Mouse (Mus musculus) kidney, embryonic 16.5 days (tissue): Measurements from ENCODE around the gene Aldh3a2. TPM values are rescaled to one million over a fixed set of nuclear protein-coding genes. Genes with fewer than 3 reads are reported as not detected.

Source experiments
- ATAC-seq: fragments of 200-750 bp; cut with Nextera tagmentation; 2 replicates; pipeline ENCODE4 v1.8.0; 2017; ENCODE audit warnings: moderate TSS enrichment; ENCODE audit not compliant: low FRiP score, low TSS enrichment
- H3K27ac ChIP-seq: fragments of 300-500 bp; sonication (generic); 2 replicates; pipeline ENCODE4 v1.5.1; 2014; ENCODE audit warnings: low read length
- H3K27me3 ChIP-seq: fragments of 300-500 bp; sonication (generic); 2 replicates; pipeline ENCODE4 v1.6.1; 2014; ENCODE audit warnings: low read length, control low read depth, mixed read lengths; ENCODE audit not compliant: insufficient read depth
- H3K36me3 ChIP-seq: fragments of 300-500 bp; sonication (generic); 2 replicates; pipeline ENCODE4 v1.6.1; 2014; ENCODE audit warnings: low read length, control low read depth, mixed read lengths; ENCODE audit not compliant: insufficient read depth
- H3K4me1 ChIP-seq: fragments of 300-500 bp; sonication (generic); 2 replicates; pipeline ENCODE4 v1.6.1; 2014; ENCODE audit warnings: low read length, control low read depth, mixed read lengths; ENCODE audit not compliant: insufficient read depth
- H3K4me2 ChIP-seq: fragments of 300-500 bp; sonication (generic); replicated peaks from 2 replicates; pipeline ENCODE4 v1.6.1; 2014; ENCODE audit warnings: low read depth, low read length
- H3K4me3 ChIP-seq: fragments of 300-500 bp; sonication (generic); 2 replicates; pipeline ENCODE4 v1.5.1; 2014; ENCODE audit warnings: mild to moderate bottlenecking, low read length
- H3K9ac ChIP-seq: fragments of 300-500 bp; sonication (generic); replicated peaks from 2 replicates; pipeline ENCODE4 v1.6.1; 2014; ENCODE audit warnings: low read length
- H3K9me3 ChIP-seq: fragments of 300-500 bp; sonication (generic); 2 replicates; pipeline ENCODE4 v1.6.1; 2016; ENCODE audit warnings: low read length, control low read depth
- WGBS: fragments of 180-500 bp; shearing (Covaris S2); extraction: QIAGEN DNeasy Blood & Tissue Kit; methylation state at CpG from one replicate; pipeline ENCODE4 v1.1.7; 2014; 5-methylcytosine and 5-hydroxymethylcytosine counted together
- polyA plus RNA-seq: library from polyadenylated mRNA; unstranded; fragments of >200 nt; fragmentation: Nextera tagmentation; extraction: Ambion mirVana; gene quantifications from 2 replicates; pipeline ENCODE4 v1.2.1, GENCODE M21; 2015

The Aldh3a2 gene
- polyA plus RNA-seq, 1 experiment from 2014 or later, result 42.1 TPM

- no peak overlapping the region for H3K4me2 ChIP-seq
- 92% methylated on average over 10 of the region's 10 CpGs for WGBS
- ATAC-seq, result no peak
- H3K9me3 ChIP-seq, result no peaks in the 10 kb centered on the region
- no peak overlapping the region for H3K27ac ChIP-seq
- no peaks in the 10 kb centered on the region for H3K36me3 ChIP-seq
- H3K9ac ChIP-seq, result no peak overlapping the region
- no peak overlapping the region for H3K4me3 ChIP-seq
- no peaks in the 10 kb centered on the region for H3K4me1 ChIP-seq
- H3K27me3 ChIP-seq, result 0 out of 2 replicates have a peak, but pooled peaks cover 3% of the 10 kb centered on the region
Observed at GRCm38 (mm10) chr11:61224907-61225306, 42.4 kb downstream of the Aldh3a2 start.

DNA sequence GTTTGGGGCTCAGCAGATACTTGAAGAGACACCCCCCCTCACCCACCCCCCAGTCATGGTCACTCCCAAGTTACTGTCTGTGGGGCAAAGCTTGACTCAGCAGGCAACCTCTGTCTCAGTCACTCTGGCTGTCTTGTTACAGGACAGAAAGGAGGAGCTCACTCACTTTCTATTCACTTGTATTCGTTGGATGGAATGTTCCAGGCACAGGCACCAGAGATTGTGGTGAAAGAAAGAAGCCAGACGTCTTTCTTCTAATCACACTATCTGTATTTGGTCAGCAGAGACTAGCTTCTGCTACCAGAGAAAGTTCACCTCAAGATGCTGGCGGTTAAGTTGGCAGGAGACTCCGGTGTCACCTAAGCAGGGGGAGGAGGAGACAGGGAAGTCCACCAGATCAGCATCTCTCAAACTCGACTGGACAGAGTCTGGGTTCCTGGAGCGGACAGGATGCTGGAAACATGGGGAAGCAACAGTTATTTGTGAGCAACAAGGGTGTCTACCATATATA, 43.0 kb downstream of the Aldh3a2 start:
- Histone ChIP-seq H3K27me3 (0 out of 2 replicates have a peak, but pooled peaks cover 3% of the 10 kb centered on the region), H3K9ac (no peak overlapping the region), H3K4me2 (no peak overlapping the region), H3K27ac (no peak overlapping the region), H3K9me3 (no peaks in the 10 kb centered on the region), H3K4me1 (no peaks in the 10 kb centered on the region), H3K4me3 (no peak overlapping the region), H3K36me3 (no peaks in the 10 kb centered on the region)
- 76% methylated on average over 6 of the region's 6 CpGs for WGBS
- ATAC-seq, result no peak

DNA sequence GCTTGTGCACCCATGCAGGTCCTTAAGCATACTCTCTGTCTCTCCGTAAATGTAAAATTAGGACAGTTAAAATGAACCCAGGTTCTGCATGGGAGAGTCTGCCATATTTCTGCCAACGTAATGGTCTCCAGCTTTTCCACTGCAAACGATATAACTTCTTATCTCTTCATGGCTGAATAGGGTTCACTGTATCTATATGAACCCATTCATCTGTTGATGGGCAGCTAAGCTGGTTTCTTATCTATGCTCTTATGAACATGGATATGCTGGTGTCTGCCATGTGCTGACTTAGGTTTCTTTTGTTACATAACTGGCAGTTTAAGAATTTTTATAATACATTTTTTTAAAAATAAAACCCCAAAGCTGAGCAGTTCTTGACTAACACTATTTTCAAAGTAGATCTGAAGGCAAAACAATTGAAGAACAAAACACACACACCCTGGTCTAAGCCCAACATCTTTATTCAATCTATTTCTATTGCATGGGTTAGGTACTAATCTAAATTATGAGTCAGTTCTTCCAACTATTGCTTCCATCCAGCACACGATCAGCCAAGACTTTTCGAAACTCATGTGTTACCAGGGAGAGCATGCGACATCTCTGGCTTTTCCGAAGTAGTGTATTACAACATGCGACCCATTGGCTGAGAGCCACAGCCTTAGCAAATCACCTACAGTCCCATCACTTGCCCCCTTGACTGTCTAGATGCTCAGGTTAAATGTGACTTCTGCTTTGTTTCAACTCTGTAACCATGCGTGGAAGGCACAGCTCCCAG, 44.1 kb downstream of the Aldh3a2 start:
- Histone ChIP-seq H3K27ac (no peak overlapping the region), H3K36me3 (no peaks in the 10 kb centered on the region), H3K9me3 (no peaks in the 10 kb centered on the region), H3K4me2 (no peak overlapping the region), H3K9ac (no peak overlapping the region), H3K4me1 (no peaks in the 10 kb centered on the region), H3K27me3 (0 out of 2 replicates have a peak, but pooled peaks cover 3% of the 10 kb centered on the region), H3K4me3 (no peak overlapping the region)
- no peak for ATAC-seq
- 88% methylated on average over 9 of the region's 9 CpGs for WGBS

GRCm38 (mm10) chr11:61222007-61222406, 45.3 kb downstream of the Aldh3a2 start:
- ATAC-seq, result no peak
- Histone ChIP-seq H3K4me3 (no peak overlapping the region), H3K9ac (no peak overlapping the region), H3K27me3 (0 out of 2 replicates have a peak, but pooled peaks cover 3% of the 10 kb centered on the region), H3K4me1 (no peaks in the 10 kb centered on the region), H3K4me2 (no peak overlapping the region), H3K36me3 (no peaks in the 10 kb centered on the region), H3K27ac (no peak overlapping the region), H3K9me3 (no peaks in the 10 kb centered on the region)
- 72% methylated on average over 1 of the region's 1 CpGs for WGBS

- H3K9ac ChIP-seq, result no peak overlapping the region
- H3K27ac ChIP-seq, result no peak overlapping the region
- H3K36me3 ChIP-seq, result no peaks in the 10 kb centered on the region
- no peak overlapping the region for H3K4me2 ChIP-seq
- WGBS, result 68% methylated on average over 9 of the region's 9 CpGs
- 0 out of 2 replicates have a peak, but pooled peaks cover 3% of the 10 kb centered on the region for H3K27me3 ChIP-seq
- no peaks in the 10 kb centered on the region for H3K9me3 ChIP-seq
- H3K4me1 ChIP-seq, result no peaks in the 10 kb centered on the region
- no peak overlapping the region for H3K4me3 ChIP-seq
- no peak for ATAC-seq
Observed at GRCm38 (mm10) chr11:61220156-61220881, 46.9 kb downstream of the Aldh3a2 start.

DNA sequence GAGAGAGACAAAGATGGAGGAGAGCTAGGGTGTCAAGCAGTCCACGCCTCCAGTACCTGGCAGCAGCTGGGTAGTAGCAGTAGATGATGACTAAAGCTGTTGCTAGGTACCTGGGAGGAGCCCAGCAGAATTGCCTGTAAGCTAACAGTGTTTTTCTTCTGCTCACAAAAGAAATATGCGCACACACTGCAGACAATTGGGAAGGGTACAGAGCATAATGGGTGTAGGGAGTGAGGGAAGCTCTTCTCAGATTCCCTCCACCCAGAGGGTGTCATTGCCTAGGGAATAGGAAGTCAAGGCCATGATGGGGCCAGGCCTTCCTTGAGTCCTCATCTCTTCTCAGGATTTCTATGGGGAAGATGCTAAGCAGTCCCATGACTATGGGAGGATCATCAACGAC, 51.3 kb downstream of the Aldh3a2 start:
- Histone ChIP-seq H3K9ac (no peak overlapping the region), H3K36me3 (no peaks in the 10 kb centered on the region), H3K9me3 (no peaks in the 10 kb centered on the region), H3K4me3 (no peak overlapping the region), H3K27me3 (peaks cover 10% of the 10 kb centered on the region; the same call in 1 of the 2 replicates), H3K4me1 (no peaks in the 10 kb centered on the region), H3K27ac (no peak overlapping the region), H3K4me2 (no peak overlapping the region)
- 68% methylated on average over 3 of the region's 3 CpGs for WGBS
- no peak for ATAC-seq

GRCm38 (mm10) chr11:61212102-61212501, 55.2 kb downstream of the Aldh3a2 start:
- H3K9me3 ChIP-seq, result no peaks in the 10 kb centered on the region
- H3K9ac ChIP-seq, result no peak overlapping the region
- no peaks in the 10 kb centered on the region for H3K4me1 ChIP-seq
- no peak overlapping the region for H3K4me2 ChIP-seq
- no peaks in the 10 kb centered on the region for H3K36me3 ChIP-seq
- WGBS, result 35% methylated on average over 20 of the region's 20 CpGs
- H3K4me3 ChIP-seq, result no peak overlapping the region
- peaks cover 10% of the 10 kb centered on the region; the same call in 1 of the 2 replicates for H3K27me3 ChIP-seq
- no peak overlapping the region for H3K27ac ChIP-seq
- no peak for ATAC-seq

DNA sequence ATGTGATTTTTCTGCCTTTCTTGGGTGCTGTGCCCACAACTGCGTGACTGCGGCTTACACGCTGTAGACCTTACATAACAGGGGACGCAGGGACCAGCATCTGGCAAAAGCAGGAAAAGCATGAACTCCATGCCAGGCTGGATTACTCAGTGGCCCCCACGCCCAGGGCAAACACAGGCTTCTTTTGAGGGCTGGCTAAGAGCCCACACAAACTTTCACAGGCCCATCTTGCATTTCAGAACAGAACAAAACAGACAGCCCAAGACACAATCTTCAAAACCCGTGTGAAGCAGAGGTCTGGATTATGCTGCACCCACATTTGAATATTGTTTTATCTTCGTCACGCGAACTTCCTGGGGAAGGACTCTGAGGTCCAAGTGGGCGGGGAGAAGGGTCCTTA, 58.9 kb downstream of the Aldh3a2 start:
- ATAC-seq, result no peak
- no peaks in the 10 kb centered on the region for H3K9me3 ChIP-seq
- H3K27me3 ChIP-seq, result peaks cover 10% of the 10 kb centered on the region; the same call in 1 of the 2 replicates

GRCm38 (mm10) chr11:61207487-61208246, 59.6 kb downstream of the Aldh3a2 start, which contains the start of gene Aldh3a1:
Aldh3a1 (plus strand) TSS chr11:61207537.
- WGBS, result 48% methylated on average over 10 of the region's 10 CpGs

More for the DNA sequence above, 58.9 kb downstream of the Aldh3a2 start:
- no peaks in the 10 kb centered on the region for H3K36me3 ChIP-seq
- H3K9ac ChIP-seq, result no peak overlapping the region
- no peak overlapping the region for H3K4me3 ChIP-seq
- H3K4me2 ChIP-seq, result no peak overlapping the region
- H3K27ac ChIP-seq, result no peak overlapping the region
- H3K4me1 ChIP-seq, result no peaks in the 10 kb centered on the region
- 77% methylated on average over 10 of the region's 10 CpGs for WGBS

More at GRCm38 (mm10) chr11:61207487-61208246, 59.6 kb downstream of the Aldh3a2 start, which contains the start of gene Aldh3a1:
- Histone ChIP-seq H3K4me1 (no peaks in the 10 kb centered on the region), H3K27me3 (peaks cover 7% of the 10 kb centered on the region; the same call in 1 of the 2 replicates), H3K36me3 (no peaks in the 10 kb centered on the region), H3K9ac (no peak within 1 kb of the TSS), H3K4me3 (no peak within 1 kb of the TSS), H3K9me3 (no peaks in the 10 kb centered on the region), H3K4me2 (no peak within 1 kb of the TSS), H3K27ac (no peak within 1 kb of the TSS)
- ATAC-seq, result no peak
